Mouse (Mus musculus) ovary, adult 10 weeks (tissue): ENCODE measurements around the gene 1700008O03Rik. TPM values are rescaled to one million over a fixed set of nuclear protein-coding genes. Genes with fewer than 3 reads are reported as not detected.

Source experiments
- polyA plus RNA-seq: library from polyadenylated mRNA; stranded (reverse); fragments of 350-450 nt; fragmentation: Illumina TruSeq; extraction: RNeasy Lipid Tissue Mini Kit (QIAGEN cat#74804); gene quantifications from one replicate; pipeline ENCODE4 v1.2.3, GENCODE M21; 2014

Gene 1700008O03Rik
- not detected for polyA plus RNA-seq

DNA sequence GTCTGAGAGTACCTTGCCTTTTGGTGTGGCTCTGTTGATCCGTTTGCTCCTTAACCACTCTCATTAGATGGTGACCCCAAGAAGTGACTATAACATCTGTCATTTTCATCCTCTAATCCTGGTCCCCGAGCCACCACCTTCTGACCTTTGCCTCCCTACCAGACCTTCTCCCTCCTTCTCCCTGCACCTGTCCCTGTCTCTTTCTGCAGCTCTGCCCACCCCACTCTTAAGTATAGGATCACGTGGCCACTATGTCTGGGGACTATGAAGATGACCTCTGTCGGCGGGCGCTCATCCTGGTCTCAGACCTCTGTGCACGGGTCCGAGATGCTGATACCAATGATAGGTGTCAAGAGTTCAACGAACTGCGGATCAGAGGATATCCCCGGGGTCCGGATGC, at the start of gene 1700008O03Rik:
1700008O03Rik (minus strand) TSS at position 101 of the 400 bp plus-strand sequence.

GRCm38 (mm10) chr7:44428968-44429521, 43.4 kb upstream of the 1700008O03Rik start, which contains the start of gene Lrrc4b:
Lrrc4b (plus strand) TSS chr7:44429018.

GRCm38 (mm10) chr7:44383980-44384715, 1.5 kb downstream of the 1700008O03Rik start, which contains the start of gene Syt3:
Syt3 (plus strand) TSS chr7:44384102.

Other genes starting within 250 kb of the 1700008O03Rik start
- not detected for gene Klk1b16, start 249.1 kb downstream of the 1700008O03Rik start, polyA plus RNA-seq
- not detected for gene Klk1b24, start 197.6 kb downstream of the 1700008O03Rik start, polyA plus RNA-seq
- not detected for gene Klk1b3, start 187.6 kb downstream of the 1700008O03Rik start, polyA plus RNA-seq
- not detected for gene Klk1b4, start 178.4 kb downstream of the 1700008O03Rik start, polyA plus RNA-seq
- gene Klk1b5, start 169.9 kb downstream of the 1700008O03Rik start, polyA plus RNA-seq, result not detected
- 1.2 TPM for gene Klk1, start 160.5 kb downstream of the 1700008O03Rik start, polyA plus RNA-seq
- gene Gm36864, start 149.6 kb downstream of the 1700008O03Rik start, polyA plus RNA-seq, result not detected
- gene 1700028J19Rik, start 139.1 kb downstream of the 1700008O03Rik start, polyA plus RNA-seq, result not detected
- 40.3 TPM for gene 2410002F23Rik, start 139.1 kb downstream of the 1700008O03Rik start, polyA plus RNA-seq
- gene Acp4, start 128.4 kb downstream of the 1700008O03Rik start, polyA plus RNA-seq, result not detected
- gene Gm15517, start 124.4 kb downstream of the 1700008O03Rik start, polyA plus RNA-seq, result not detected
- gene Clec11a, start 78.9 kb downstream of the 1700008O03Rik start, polyA plus RNA-seq, result 2.9 TPM
- gene Shank1, start 75.6 kb downstream of the 1700008O03Rik start, polyA plus RNA-seq, result 0.06 TPM
- gene Syt3, start 1.7 kb downstream of the 1700008O03Rik start, polyA plus RNA-seq, result not detected
- gene Lrrc4b, start 43.2 kb upstream of the 1700008O03Rik start, polyA plus RNA-seq, result 0.26 TPM
- not detected for gene Aspdh, start 79.6 kb upstream of the 1700008O03Rik start, polyA plus RNA-seq
- not detected for gene Josd2, start 82.2 kb upstream of the 1700008O03Rik start, polyA plus RNA-seq
- 1.5 TPM for gene Emc10, start 110.7 kb upstream of the 1700008O03Rik start, polyA plus RNA-seq
- not detected for gene Fam71e1, start 110.8 kb upstream of the 1700008O03Rik start, polyA plus RNA-seq
- not detected for gene Mybpc2, start 138.8 kb upstream of the 1700008O03Rik start, polyA plus RNA-seq
- not detected for gene Spib, start 146.3 kb upstream of the 1700008O03Rik start, polyA plus RNA-seq
- not detected for gene Pold1, start 163.0 kb upstream of the 1700008O03Rik start, polyA plus RNA-seq
- not detected for gene Nr1h2, start 168.1 kb upstream of the 1700008O03Rik start, polyA plus RNA-seq
- not detected for gene Napsa, start 186.6 kb upstream of the 1700008O03Rik start, polyA plus RNA-seq
- not detected for gene Kcnc3, start 204.8 kb upstream of the 1700008O03Rik start, polyA plus RNA-seq